Mouse (Mus musculus): ENCODE results near the gene Bard1. TPM values are rescaled to one million over a fixed set of nuclear protein-coding genes. Genes with fewer than 3 reads are reported as not detected.

Gene Bard1
- polyA plus RNA-seq, 1 experiment from 2014 or later, result 2.0 TPM

DNA sequence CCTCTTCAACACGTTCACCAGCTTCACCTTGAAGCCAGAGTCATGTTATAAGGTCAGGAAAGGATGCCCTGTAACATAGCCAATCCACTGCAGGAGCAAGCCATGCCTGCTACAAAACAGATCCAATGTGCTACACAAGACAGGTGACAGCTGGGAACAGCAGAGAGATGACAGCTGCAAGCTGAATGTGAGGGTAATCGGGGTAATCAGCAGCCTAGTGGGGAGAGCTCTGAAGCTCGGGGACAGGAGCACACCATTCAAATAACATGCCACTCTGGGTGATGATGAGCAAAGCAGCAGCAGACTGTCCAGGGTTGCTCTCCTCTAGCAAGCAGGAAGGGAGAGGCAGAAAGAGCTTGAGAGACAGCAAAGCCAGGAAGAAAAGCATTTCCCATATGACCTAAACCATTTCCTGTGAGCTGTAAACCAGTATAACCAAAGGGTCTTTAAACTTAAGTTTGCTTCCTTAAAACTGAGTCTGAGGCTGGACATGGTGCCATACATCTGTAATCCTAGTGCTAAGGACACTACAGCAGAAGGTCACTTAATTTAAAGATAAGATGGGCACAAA is 2.9 kb downstream of the Bard1 start:
- H3K9ac ChIP-seq, result no peak overlapping the region
- H3K27ac ChIP-seq, result no peak overlapping the region
- whole genome bisulfite sequencing, result 42% methylated on average over 3 of the region's 3 CpGs
- no peak for ATAC-seq (ENCODE audit: insufficient number of reproducible peaks, low FRiP score, low TSS enrichment, low read depth)
- H3K36me3 ChIP-seq, result 0 out of 2 replicates have a peak, but pooled peaks cover under 1% of the 10 kb centered on the region
- H3K4me3 ChIP-seq, result no peak overlapping the region
- peak overlapping the region; percentile 7; the same call in 1 of the 2 replicates for H3K4me2 ChIP-seq
- H3K27me3 ChIP-seq, result no peaks in the 10 kb centered on the region
- H3K4me1 ChIP-seq, result peaks cover 4% of the 10 kb centered on the region; the same call in 1 of the 2 replicates
- H3K9me3 ChIP-seq, result no peaks in the 10 kb centered on the region

GRCm38 (mm10) chr1:71096031-71096430 is 6.9 kb downstream of the Bard1 start:
- ATAC-seq (ENCODE audit: insufficient number of reproducible peaks, low FRiP score, low TSS enrichment, low read depth), result no peak
- WGBS, result 93% methylated on average over 1 of the region's 1 CpGs

DNA sequence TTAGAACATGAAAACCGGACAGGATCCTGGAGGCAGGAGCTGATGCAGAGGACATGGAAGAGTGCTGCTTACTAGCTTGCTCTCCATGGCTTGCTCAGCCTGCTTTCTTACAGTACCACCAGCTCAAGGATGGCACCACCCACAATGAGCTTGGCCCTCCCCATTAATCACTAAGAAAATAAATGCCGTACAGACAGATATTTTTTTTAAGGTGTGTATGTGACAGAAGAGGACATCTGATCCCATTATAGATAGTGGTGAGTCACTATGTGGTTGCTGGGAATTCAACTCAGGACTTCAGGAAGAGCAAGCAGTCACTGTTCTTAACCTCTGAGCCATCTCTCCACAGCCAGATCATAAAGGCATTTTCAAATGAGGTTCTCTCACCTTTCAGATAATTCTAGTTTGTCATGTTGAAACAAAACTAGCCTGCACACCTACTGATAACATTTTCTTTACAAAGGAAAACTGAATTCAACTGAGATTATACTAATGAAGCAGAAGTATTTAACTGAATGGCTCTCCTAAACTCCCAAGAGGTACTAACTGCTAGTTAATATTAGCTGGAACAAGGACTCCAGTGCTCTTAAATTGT is 7.6 kb downstream of the Bard1 start:
- Histone ChIP-seq H3K9me3 (no peaks in the 10 kb centered on the region), H3K27ac (no peak overlapping the region), H3K4me3 (no peak overlapping the region), H3K27me3 (no peaks in the 10 kb centered on the region), H3K4me2 (no peak overlapping the region), H3K36me3 (0 out of 2 replicates have a peak, but pooled peaks cover 2% of the 10 kb centered on the region), H3K9ac (no peak overlapping the region), H3K4me1 (peaks cover 4% of the 10 kb centered on the region; the same call in 1 of the 2 replicates)
- 85% methylated on average over 2 of the region's 2 CpGs for whole genome bisulfite sequencing
- no peak for ATAC-seq (ENCODE audit: insufficient number of reproducible peaks, low FRiP score, low TSS enrichment, low read depth)

More at GRCm38 (mm10) chr1:71096031-71096430, 6.9 kb downstream of the Bard1 start:
- no peaks in the 10 kb centered on the region for H3K27me3 ChIP-seq
- H3K27ac ChIP-seq, result no peak overlapping the region
- no peak overlapping the region for H3K4me2 ChIP-seq
- H3K9ac ChIP-seq, result no peak overlapping the region
- H3K4me1 ChIP-seq, result peaks cover 4% of the 10 kb centered on the region; the same call in 1 of the 2 replicates
- H3K4me3 ChIP-seq, result no peak overlapping the region
- H3K36me3 ChIP-seq, result 0 out of 2 replicates have a peak, but pooled peaks cover 2% of the 10 kb centered on the region
- H3K9me3 ChIP-seq, result no peaks in the 10 kb centered on the region

DNA sequence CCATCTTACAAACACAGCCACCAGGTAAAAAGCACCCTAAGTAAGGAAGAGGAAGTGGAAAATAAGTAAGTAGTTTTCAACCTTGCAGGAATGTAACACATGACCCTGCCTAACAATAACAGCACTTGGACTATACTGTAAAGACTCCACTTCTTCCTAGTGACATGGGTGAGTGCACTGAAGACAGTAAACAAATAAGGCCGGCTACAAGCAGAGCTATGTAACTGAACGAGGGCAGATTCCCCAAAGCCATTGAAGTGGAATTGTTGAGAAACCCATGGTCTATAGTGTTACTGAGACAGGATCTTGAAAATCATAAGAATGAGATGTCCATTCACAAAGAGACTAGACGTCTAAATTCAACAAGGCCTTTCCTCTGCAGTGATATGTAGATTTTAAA is 27.3 kb downstream of the Bard1 start:
- Histone ChIP-seq H3K4me2 (no peak overlapping the region), H3K9ac (no peak overlapping the region), H3K27me3 (no peaks in the 10 kb centered on the region), H3K36me3 (no peaks in the 10 kb centered on the region), H3K27ac (no peak overlapping the region), H3K9me3 (no peaks in the 10 kb centered on the region), H3K4me1 (no peaks in the 10 kb centered on the region), H3K4me3 (no peak overlapping the region)
- WGBS, result 80% methylated on average over 3 of the region's 3 CpGs
- no peak for ATAC-seq (ENCODE audit: insufficient number of reproducible peaks, low FRiP score, low TSS enrichment, low read depth)

DNA sequence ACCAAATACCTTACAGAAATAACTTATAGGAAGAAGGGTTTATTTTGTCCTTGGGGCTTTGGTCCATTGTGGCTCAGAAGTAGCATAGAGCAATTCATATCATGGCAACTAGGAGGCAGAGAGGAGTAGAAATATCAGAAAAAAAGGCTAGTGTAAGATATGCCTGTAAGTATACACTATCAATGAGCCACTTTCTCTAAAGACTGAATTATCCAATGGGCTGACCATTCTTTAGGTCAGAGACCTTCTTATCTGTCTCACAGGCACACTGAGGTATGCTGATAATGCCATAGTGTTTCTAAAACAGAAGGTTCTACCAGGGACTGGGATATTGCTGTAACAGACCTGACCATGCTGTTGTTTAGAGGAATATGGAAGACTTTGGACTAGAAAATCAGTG is 32.2 kb downstream of the Bard1 start:
- H3K27ac ChIP-seq, result no peak overlapping the region
- H3K4me2 ChIP-seq, result no peak overlapping the region
- H3K27me3 ChIP-seq, result no peaks in the 10 kb centered on the region
- H3K9me3 ChIP-seq, result no peaks in the 10 kb centered on the region
- H3K9ac ChIP-seq, result no peak overlapping the region
- H3K4me1 ChIP-seq, result no peaks in the 10 kb centered on the region
- no peak for ATAC-seq (ENCODE audit: insufficient number of reproducible peaks, low FRiP score, low TSS enrichment, low read depth)
- H3K36me3 ChIP-seq, result no peaks in the 10 kb centered on the region
- no peak overlapping the region for H3K4me3 ChIP-seq

- Histone ChIP-seq H3K27me3 (no peaks in the 10 kb centered on the region), H3K4me3 (no peak overlapping the region), H3K4me1 (no peaks in the 10 kb centered on the region), H3K36me3 (no peaks in the 10 kb centered on the region), H3K27ac (no peak overlapping the region), H3K9ac (no peak overlapping the region), H3K4me2 (no peak overlapping the region), H3K9me3 (no peaks in the 10 kb centered on the region)
- no peak for ATAC-seq (ENCODE audit: insufficient number of reproducible peaks, low FRiP score, low TSS enrichment, low read depth)
- WGBS, result 91% methylated on average over 3 of the region's 3 CpGs
These were observed 34.1 kb downstream of the Bard1 start for GRCm38 (mm10) chr1:71068728-71069304.

DNA sequence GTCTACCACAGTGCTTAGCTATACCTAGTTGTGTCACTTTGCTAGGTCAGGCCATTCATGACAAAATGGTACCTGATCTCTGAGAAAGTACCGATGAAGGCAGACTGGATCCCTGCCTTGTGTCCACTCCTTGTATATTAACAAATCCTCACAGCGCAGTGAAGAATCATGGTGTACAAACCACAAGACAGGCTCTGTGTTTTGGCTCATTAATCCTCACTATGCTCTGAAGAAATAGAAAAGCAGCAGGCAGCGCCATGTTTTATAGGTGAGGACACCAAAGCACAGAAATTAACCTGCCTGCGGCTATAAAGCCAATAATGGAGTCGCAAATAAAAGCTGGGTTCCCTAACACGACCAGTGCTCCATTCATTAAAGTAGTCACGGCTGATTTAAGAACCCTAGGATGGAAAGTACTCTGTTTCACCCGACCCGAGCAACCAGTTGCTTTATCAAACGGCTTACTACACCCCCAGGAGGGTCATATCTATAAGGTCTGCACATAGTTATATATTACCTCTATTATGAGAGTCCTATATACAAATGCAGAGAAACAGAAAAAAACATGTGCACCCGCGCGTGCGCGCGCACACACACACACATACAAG is 39.0 kb downstream of the Bard1 start:
- no peaks in the 10 kb centered on the region for H3K27me3 ChIP-seq
- H3K4me2 ChIP-seq, result no peak overlapping the region
- no peak overlapping the region for H3K27ac ChIP-seq
- no peaks in the 10 kb centered on the region for H3K4me1 ChIP-seq
- H3K4me3 ChIP-seq, result no peak overlapping the region
- no peaks in the 10 kb centered on the region for H3K9me3 ChIP-seq
- no peak for ATAC-seq (ENCODE audit: insufficient number of reproducible peaks, low FRiP score, low TSS enrichment, low read depth)
- 64% methylated on average over 16 of the region's 16 CpGs for WGBS
- no peak overlapping the region for H3K9ac ChIP-seq
- no peaks in the 10 kb centered on the region for H3K36me3 ChIP-seq

GRCm38 (mm10) chr1:71056143-71056542 is 46.8 kb downstream of the Bard1 start:
- no peak overlapping the region for H3K27ac ChIP-seq
- no peak for ATAC-seq (ENCODE audit: insufficient number of reproducible peaks, low FRiP score, low TSS enrichment, low read depth)
- no peaks in the 10 kb centered on the region for H3K36me3 ChIP-seq
- H3K4me3 ChIP-seq, result no peak overlapping the region
- no peaks in the 10 kb centered on the region for H3K9me3 ChIP-seq
- H3K27me3 ChIP-seq, result no peaks in the 10 kb centered on the region
- H3K9ac ChIP-seq, result no peak overlapping the region
- no peaks in the 10 kb centered on the region for H3K4me1 ChIP-seq
- WGBS, result 77% methylated on average over 4 of the region's 4 CpGs
- no peak overlapping the region for H3K4me2 ChIP-seq

DNA sequence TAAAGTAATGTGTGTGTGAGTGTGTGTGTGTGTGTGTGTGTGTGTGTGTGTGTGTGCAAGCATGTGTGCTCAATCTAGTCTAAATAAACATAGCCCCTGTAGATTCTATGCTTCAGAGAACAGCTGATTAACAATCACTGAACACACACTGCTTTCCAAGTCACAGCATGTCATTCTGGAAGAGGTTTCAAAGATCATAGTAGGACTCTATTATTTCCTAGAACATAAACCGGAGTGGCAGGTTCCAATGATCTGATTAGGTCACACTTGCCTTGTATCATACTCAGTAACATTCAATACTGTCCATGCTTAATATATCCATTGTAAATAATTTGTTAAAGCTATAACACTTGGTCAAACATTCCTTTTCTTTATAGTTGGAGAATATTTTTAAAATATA is 47.5 kb downstream of the Bard1 start:
- 90% methylated on average over 1 of the region's 1 CpGs for WGBS
- H3K4me3 ChIP-seq, result no peak overlapping the region

GRCm38 (mm10) chr1:71052756-71053155 is 50.2 kb downstream of the Bard1 start:
- Histone ChIP-seq H3K9ac (no peak overlapping the region), H3K4me3 (no peak overlapping the region), H3K36me3 (no peaks in the 10 kb centered on the region), H3K27ac (no peak overlapping the region), H3K9me3 (no peaks in the 10 kb centered on the region), H3K4me2 (no peak overlapping the region), H3K27me3 (no peaks in the 10 kb centered on the region), H3K4me1 (no peaks in the 10 kb centered on the region)
- ATAC-seq (ENCODE audit: insufficient number of reproducible peaks, low FRiP score, low TSS enrichment, low read depth), result no peak
- 84% methylated on average over 2 of the region's 2 CpGs for WGBS

More for the DNA sequence above, 47.5 kb downstream of the Bard1 start:
- Histone ChIP-seq H3K4me2 (no peak overlapping the region), H3K27me3 (no peaks in the 10 kb centered on the region), H3K9ac (no peak overlapping the region), H3K4me1 (no peaks in the 10 kb centered on the region), H3K27ac (no peak overlapping the region), H3K9me3 (no peaks in the 10 kb centered on the region), H3K36me3 (no peaks in the 10 kb centered on the region)
- no peak for ATAC-seq (ENCODE audit: insufficient number of reproducible peaks, low FRiP score, low TSS enrichment, low read depth)

DNA sequence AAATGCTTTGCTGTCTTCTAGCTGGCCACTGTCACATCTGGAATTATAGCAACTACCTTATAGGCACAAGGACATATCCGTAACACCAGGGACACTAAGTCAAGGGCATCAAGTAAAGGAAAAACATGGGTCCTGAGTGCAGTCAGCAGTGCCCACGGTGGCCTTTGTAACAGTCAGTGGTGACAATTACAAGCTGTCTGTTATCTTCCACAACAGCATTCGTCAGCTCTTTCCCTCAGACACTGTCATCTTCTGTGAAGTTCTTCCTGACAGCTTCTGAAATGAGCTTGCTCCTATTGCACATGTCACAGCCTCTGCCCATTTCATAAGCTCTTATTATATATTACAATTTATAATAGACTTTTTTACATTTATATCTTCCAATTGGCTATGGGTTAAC is 50.7 kb downstream of the Bard1 start:
- 92% methylated on average over 3 of the region's 3 CpGs for WGBS

GRCm38 (mm10) chr1:71045141-71045540 is 57.8 kb downstream of the Bard1 start:
- H3K9ac ChIP-seq, result no peak overlapping the region
- ATAC-seq (ENCODE audit: insufficient number of reproducible peaks, low FRiP score, low TSS enrichment, low read depth), result no peak
- H3K36me3 ChIP-seq, result no peaks in the 10 kb centered on the region
- H3K27ac ChIP-seq, result no peak overlapping the region
- H3K4me1 ChIP-seq, result no peaks in the 10 kb centered on the region
- 75% methylated on average over 2 of the region's 2 CpGs for WGBS
- H3K4me3 ChIP-seq, result no peak overlapping the region
- no peak overlapping the region for H3K4me2 ChIP-seq
- no peaks in the 10 kb centered on the region for H3K27me3 ChIP-seq
- H3K9me3 ChIP-seq, result no peaks in the 10 kb centered on the region

More for the DNA sequence above, 50.7 kb downstream of the Bard1 start:
- ATAC-seq (ENCODE audit: insufficient number of reproducible peaks, low FRiP score, low TSS enrichment, low read depth), result no peak
- Histone ChIP-seq H3K9ac (no peak overlapping the region), H3K4me2 (no peak overlapping the region), H3K36me3 (no peaks in the 10 kb centered on the region), H3K27ac (no peak overlapping the region), H3K27me3 (no peaks in the 10 kb centered on the region), H3K9me3 (no peaks in the 10 kb centered on the region), H3K4me3 (no peak overlapping the region), H3K4me1 (no peaks in the 10 kb centered on the region)
